Mouse (Mus musculus): ENCODE measurements around the gene 4931414P19Rik. TPM values are rescaled to one million over a fixed set of nuclear protein-coding genes. Genes with fewer than 3 reads are reported as not detected.

The 4931414P19Rik gene
- 0.90 TPM for polyA plus RNA-seq (2017; shearing (Covaris generic))

DNA sequence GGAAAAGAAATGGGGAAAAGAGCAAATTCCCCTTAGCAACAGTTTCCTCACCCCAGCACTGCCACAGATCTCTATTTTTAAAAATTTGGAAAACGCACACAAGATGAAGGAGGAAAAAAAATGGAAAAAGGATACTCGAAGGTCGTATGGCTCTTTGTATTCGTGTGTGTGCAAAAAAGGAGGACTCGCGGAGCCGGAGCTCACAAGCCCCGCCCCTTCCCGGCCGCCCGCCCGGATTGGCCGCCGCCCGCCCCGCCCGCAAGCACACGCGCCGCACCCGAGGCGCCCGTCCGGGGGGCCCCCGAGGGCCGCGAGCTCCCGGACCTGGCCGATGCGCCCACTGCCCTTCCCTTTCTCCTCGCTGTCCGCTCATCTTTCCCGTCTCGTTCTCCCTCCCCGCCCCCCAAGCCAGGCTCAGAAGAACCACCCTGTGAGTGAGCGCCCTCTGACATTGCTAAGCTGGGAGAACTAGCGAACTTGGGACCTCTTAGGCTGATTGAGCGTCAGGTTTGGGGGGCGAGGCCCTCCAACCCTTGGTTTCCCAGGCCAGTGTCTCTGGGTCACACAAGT is at the start of gene 4931414P19Rik:
4931414P19Rik (minus strand) TSS at position 242 of the 570 bp plus-strand sequence.

DNA sequence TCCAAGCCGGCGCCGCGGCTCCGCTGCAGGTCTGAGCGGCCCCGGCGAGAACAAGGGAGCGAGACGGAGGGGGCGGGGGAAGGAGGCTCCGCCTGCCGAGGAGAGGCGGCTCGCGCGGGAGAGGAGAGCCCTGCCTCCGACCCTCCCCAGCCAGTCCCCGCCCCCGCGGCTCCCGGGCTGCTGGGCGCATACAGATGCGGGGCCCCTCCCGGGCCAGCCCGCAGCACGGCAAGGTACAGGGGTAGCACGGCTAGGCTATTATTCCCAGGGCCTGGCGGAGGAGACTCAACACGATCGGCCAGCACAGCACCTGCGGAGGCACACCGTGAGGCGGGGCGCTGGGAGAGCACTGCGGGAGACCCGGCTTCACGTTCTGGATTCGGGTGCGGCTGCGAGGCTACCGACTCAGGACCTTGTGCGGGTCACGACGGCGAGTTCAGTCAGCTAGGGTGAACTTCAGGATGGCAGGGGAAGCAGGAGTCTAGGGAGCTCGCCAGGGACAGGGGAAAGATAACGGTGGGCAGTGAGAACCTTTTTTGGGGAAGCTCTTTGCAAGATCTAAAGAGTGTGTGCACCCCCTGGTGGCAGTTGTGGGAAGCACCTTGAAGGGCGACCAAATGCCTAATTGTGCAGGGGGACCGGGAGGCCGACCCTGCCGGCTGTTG is 35.6 kb upstream of the 4931414P19Rik start, which contains the start of gene Cdh24:
Cdh24 (minus strand) TSS at position 60 of the 665 bp plus-strand sequence.

DNA sequence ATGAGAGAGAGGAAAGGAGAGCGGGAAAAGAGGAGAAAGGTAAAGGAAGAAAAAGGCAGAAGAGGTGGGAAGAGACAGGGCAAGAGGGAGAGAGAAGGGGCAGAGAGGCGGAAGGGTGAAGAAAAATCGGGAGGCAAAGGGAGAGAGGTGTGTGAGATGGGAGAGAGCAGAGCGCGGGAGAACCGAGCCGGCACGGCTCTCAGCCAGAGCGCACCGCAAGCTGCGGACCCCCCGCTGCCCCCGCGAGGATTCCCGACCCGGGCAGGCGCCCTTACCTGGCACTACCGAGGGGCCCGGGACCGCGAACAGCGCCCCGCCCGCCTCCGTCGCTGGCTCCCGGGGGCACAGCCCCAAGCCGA is 35.1 kb upstream of the 4931414P19Rik start, which contains the start of gene Gm17606:
Gm17606 (plus strand) TSS at position 7 of the 359 bp plus-strand sequence.

DNA sequence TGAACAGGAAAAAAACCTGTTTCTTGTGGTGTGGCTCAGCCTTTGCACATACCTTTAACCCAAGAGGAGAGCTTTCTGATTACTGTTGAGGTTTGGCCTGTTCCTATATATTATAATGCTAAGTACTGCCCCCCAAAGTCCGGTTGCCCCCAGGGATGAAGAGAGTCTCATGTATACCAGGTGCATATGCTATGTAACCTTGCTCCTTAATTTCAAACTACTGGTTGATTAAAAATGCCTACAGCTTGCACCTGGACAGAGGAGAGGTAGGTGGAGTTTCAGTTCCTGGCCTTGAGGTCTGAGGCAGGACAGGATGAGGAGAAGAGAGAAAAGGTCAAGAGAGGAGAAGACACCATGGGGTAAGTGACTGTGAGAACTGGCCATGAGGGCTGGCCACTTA is 15.3 kb upstream of the 4931414P19Rik start, which contains the start of gene Psmb11:
Psmb11 (plus strand) TSS at position 301 of the 400 bp plus-strand sequence.

DNA sequence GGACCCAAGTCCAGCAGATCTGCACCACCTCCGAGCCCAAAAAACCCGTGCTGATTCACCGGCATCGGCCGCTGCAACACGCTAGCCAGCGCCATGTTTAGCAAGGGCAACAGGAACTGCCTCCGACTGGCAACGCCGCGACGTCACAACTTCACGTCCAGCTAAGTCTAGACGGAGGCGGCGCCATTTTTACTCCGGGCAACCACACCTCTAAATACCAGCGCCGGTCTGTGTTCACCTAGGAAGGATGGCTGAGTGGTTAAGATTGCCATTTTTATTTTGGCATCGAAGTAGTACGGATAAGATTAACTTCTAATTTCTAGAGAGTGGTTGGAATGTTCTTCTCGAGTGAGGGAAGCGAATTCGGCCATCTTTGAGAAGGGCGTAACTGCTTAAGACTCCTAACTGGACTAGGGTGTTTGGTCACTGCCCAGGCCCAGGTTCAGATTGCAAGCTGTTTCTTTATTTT is 12.1 kb upstream of the 4931414P19Rik start, which contains the start of gene Psmb5:
Psmb5 (minus strand) TSS at position 126 of the 469 bp plus-strand sequence.

DNA sequence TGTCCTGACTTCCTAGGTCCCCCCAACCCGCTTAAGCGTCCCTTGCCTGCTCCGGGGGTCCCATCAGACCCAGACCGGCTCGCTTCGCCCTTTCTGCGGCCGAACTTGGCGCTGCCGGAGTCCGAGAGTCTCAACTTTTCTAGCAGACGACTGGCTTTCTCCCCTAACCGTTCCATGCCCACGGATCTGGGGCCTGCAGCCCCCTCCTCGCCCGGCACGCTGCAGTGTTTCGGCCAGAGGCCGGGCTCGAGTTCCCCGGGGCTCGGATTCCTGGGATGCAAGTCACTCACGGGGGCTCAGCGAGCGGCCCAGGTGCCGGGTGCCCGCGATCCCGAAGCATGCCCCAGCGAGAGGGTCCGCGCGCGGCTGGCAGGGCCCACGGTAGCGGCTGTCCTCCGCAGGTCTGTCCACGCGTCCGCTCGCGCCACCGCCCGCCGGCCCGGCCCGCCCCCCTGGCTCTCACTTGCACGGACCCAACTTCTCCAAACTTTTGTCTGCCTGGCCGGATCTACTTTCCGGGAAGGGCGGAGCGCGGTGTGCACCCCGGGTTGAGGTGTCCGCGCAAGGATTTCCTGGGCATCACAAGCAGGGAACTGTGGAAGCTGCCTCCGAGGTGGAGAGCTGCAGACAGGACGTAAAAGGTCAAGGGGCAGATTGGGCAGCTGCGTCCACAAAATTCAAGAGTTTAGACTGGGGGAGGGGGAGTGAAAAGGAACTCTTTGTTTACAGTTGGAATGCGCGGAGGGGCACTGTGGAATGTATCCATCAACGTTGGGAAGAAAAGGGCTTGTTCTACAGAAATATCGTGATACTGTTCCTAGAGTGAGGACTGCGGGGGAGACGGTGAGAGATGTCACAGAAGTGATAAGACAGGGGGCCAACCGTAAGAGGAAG is 28.5 kb downstream of the 4931414P19Rik start, which contains the start of gene Ajuba:
Ajuba (minus strand) TSS at position 470 of the 894 bp plus-strand sequence.

DNA sequence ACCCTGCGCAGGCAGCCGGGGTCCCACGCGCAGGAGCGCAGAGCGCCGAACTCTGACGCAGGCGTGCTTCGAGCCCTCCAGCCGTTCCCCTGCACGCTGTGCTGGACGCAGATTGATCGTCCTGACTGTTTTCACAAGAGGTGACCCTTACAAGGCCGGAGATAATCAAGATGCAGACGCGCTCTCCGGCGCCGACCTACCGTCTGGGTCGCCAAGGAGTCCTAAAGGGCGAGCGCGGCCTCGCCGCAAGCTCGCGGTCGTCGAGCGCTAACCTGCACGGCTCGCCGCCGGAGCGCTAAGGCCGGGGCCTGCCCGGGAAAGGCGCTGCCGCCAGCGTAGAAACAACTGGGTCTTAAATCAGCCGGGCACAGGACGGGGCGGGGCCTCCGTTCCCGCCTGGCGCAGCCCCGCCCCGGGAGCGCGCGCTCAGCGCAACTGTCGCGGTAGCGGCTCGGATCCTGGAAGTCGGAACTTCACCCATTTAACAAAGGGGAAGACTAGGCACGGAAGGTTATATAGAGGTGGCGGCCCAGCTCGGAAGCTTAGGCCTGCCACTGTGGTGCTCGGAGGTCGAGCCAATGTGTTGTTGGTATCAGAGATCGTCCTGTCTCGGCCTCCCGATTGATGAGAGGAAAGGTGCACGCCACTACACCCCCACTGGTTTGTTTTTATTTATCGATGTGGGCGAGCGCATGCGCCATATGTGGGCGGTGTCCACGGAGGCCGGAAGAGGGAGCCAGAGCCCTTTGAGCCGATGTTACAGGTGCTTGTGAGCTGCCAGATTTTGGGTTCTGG is 51.6 kb downstream of the 4931414P19Rik start, which contains the start of gene Haus4:
Haus4 (minus strand) TSS at position 642 of the 795 bp plus-strand sequence.

Other genes starting within 250 kb of the 4931414P19Rik start
- 51.3 TPM for gene Oxa1l, start 245.2 kb downstream of the 4931414P19Rik start, polyA plus RNA-seq (2017; shearing (Covaris generic))
- 1.2 TPM for gene Slc7a7, start 188.2 kb downstream of the 4931414P19Rik start, polyA plus RNA-seq (2017; shearing (Covaris generic))
- 69.2 TPM for gene Mrpl52, start 179.1 kb downstream of the 4931414P19Rik start, polyA plus RNA-seq (2017; shearing (Covaris generic))
- 0.49 TPM for gene Mmp14, start 174.4 kb downstream of the 4931414P19Rik start, polyA plus RNA-seq (2017; shearing (Covaris generic))
- gene Lrp10, start 141.9 kb downstream of the 4931414P19Rik start, polyA plus RNA-seq (2017; shearing (Covaris generic)): 182 TPM
- not detected for gene Rem2, start 129.9 kb downstream of the 4931414P19Rik start, polyA plus RNA-seq (2017; shearing (Covaris generic))
- 32.4 TPM for gene Prmt5, start 88.5 kb downstream of the 4931414P19Rik start, polyA plus RNA-seq (2017; shearing (Covaris generic))
- 23.9 TPM for gene Haus4, start 51.4 kb downstream of the 4931414P19Rik start, polyA plus RNA-seq (2017; shearing (Covaris generic))
- not detected for gene Ajuba, start 28.4 kb downstream of the 4931414P19Rik start, polyA plus RNA-seq (2017; shearing (Covaris generic))
- gene Psmb5, start 12.0 kb upstream of the 4931414P19Rik start, polyA plus RNA-seq (2017; shearing (Covaris generic)): 122 TPM
- 0.07 TPM for gene Psmb11, start 15.4 kb upstream of the 4931414P19Rik start, polyA plus RNA-seq (2017; shearing (Covaris generic))
- not detected for gene Gm17606, start 35.0 kb upstream of the 4931414P19Rik start, polyA plus RNA-seq (2017; shearing (Covaris generic))
- gene Cdh24, start 35.4 kb upstream of the 4931414P19Rik start, polyA plus RNA-seq (2017; shearing (Covaris generic)): 3.2 TPM
- 72.4 TPM for gene 1700123O20Rik, start 80.2 kb upstream of the 4931414P19Rik start, polyA plus RNA-seq (2017; shearing (Covaris generic))
- 153 TPM for gene Acin1, start 80.9 kb upstream of the 4931414P19Rik start, polyA plus RNA-seq (2017; shearing (Covaris generic))
- not detected for gene Gm29776, start 92.8 kb upstream of the 4931414P19Rik start, polyA plus RNA-seq (2017; shearing (Covaris generic))
- gene Cebpe, start 106.2 kb upstream of the 4931414P19Rik start, polyA plus RNA-seq (2017; shearing (Covaris generic)): not detected
- gene Slc7a8, start 176.0 kb upstream of the 4931414P19Rik start, polyA plus RNA-seq (2017; shearing (Covaris generic)): not detected
- not detected for gene Rnf212b, start 208.1 kb upstream of the 4931414P19Rik start, polyA plus RNA-seq (2017; shearing (Covaris generic))

All from naive thymus-derived CD4-positive, alpha-beta T cell, adult 5 months (primary cell).